Mouse (Mus musculus): ENCODE measurements around the gene Chrdl2.

The Chrdl2 gene

DNA sequence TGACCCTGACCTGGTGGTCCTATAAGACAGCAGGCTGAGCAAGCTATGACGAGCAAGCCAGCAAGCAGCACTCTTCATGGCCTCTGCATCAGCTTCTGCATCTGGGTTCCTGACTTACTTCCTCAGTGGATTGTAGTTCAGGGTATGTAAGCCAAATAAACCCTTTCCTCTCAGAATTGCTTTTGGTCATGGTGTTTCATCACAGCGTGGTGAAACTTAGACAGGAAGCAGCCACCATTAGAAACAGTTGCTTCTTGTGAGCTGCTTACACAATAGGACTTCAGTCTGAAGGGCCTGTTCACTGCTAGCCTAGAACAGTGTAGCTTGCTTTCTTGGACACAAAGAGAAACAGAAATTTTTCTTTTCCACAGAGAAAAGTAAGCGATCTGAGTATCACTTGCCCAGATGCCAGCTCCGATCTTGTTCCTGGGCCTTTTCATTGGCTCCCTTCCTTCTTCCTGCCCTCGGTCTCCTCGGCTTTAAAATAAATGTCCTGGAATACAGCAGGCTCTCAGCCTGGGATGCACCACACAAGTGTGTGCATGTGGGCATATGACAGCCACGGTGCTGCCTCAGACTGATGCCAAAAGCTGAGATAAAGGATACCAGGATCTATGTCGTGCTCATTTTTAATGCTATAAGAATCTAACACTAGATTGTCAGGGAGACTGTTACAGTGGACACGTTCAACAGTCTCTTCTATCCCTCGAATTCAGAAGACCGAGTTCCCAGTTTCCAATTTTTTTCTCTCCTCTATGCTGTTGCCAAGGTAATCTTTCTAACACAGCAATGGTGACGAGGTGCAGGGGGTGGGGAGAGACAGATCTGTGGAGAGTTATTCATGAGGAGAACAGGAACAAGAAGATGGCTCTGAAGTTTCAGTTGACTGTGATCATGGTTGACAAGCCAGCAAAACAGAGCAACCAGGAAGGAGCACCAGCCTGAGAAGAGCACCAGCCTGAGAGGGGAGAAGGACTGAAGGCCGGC, 23.4 kb upstream of the Chrdl2 start:
- no peak for DNase-seq (ENCODE audit: low spot score in 2 of 2)

DNA sequence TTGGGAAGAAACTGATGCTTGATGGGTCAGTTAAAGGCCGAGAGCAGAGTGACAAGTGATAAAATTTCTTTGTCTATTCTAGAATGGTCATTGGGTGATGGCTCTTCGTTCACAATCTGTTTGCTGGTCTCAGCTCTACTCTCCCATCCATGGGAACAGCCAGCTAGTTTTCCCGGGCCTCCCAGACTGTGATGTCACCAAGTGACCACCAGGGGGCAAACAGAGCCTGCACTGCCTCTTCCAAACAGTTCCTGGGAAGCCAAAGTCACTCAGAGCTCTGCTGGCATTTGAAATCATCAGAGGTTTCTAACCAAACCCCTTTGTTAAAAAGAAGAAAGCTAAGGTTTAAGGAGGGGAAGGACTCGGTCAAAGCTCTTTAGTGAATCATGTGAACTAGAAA, 17.2 kb upstream of the Chrdl2 start:
- DNase-seq (ENCODE audit: low spot score in 2 of 2), result peak; percentile 57 to 64

DNA sequence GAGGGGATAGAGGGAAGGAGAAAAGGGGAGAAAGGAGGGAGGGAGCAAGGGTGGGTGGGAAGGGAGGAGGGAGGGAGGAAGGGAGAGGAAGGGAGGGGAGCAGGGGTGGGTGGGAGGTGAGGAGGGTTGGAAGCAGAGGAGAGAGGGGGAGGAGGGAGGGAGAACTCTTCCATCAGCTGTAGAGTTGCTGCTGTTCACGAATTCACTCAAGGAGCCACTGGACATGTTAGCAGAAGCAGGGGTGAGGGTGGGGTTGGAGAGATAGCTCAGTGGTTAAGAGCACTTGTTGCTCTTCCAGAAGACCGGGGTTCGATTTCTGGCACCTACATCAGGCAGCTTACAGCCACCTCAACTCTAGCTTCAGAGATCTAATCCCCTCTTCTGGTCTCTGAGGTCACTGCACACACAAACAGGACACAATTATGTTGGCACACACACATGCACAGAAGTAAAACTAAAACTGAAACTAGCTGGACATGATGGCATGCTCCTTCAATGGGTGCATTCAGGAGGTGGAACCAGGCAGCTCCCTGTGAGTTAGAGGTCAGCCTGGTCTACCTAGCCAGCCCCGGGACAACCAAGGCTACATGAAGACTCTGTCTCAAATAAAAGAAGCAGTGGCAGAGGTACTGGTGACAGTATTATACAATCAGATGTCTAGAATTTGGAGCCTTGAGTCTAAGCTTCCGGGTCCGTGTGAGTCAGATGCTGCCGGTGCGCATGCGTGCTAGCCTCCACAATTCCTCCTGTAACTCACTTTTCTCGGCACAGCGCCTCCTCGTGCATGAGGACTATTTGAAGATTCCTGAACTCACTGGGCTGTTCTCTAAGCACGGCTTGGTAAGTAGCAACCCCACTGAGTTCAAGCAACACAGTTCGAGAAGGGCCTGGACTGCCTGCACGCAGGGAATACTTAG, 15.9 kb upstream of the Chrdl2 start:
- no peak for DNase-seq (ENCODE audit: low spot score in 2 of 2)

DNA sequence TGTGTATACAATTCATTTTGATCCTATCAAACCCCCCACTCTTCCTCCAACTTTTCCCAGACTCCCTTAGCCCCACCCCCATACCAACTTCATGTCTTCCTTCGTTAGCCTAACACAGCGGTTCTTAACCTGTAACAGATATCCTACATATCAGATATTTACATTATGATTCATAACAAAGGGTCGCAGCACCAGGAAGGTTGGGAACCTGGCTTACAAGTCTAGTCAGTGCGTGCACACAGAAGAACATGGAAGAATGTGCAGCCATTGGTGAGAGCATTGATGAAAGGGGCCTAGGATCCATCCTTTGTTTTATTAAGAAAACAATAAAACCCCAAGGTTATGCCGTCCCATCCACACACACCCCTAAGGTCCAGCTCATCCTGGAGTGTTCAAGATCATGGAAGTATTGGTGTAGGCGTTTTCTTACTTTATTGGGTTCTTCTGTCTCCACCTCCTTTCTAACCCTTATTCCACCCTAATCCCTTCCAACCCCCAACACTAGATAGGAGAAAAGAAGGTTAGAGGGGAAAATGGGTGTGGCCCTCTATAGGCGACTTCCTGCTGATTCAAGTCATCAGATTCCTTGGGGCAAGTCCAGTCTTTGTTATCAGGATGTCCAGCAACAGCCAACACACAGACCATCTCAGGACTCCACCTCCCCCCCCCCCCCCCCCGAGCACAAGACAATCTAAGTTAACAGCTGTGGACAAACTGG, 14.8 kb upstream of the Chrdl2 start:
- no peak for DNase-seq (ENCODE audit: low spot score in 2 of 2)

DNA sequence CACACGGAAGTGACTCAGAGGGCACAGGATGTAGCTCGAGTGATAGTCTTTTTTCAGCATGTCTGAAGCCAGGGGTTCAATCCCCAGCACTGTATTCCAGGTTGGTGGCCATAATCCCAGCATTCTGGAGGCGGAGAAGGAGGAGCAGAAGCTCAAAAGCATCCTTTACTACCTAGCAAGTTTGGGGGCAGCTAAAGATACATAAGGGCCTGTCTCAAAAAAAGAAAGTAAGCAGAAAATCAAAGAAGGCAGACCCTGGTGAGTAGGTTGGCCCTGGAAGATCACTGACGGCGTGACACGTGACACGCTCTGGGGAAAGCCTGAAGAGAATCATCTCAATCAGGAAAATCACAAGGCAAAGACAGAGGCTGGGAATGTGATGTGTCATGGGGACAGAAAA, 12.8 kb upstream of the Chrdl2 start:
- DNase-seq (ENCODE audit: low spot score in 2 of 2), result no peak

DNA sequence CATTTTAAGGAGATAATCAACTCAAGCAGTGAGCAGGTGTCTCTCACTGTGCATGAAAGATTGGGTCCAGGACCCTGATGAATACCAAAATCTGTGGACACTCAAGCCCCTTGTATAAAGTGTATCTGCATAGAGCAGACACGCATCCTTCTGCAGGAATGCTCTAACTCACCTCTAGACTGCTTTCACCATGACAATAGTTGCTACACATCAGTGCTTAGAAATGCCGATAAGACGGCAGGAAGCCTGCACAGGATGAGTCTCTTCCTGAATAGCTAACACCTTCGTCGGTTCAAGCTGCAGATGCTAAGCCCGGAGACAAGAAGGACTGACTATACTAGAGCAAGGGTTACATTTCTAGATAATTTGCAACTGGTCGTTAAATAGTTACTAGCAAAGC, 10.8 kb upstream of the Chrdl2 start:
- no peak for DNase-seq (ENCODE audit: low spot score in 2 of 2)

DNA sequence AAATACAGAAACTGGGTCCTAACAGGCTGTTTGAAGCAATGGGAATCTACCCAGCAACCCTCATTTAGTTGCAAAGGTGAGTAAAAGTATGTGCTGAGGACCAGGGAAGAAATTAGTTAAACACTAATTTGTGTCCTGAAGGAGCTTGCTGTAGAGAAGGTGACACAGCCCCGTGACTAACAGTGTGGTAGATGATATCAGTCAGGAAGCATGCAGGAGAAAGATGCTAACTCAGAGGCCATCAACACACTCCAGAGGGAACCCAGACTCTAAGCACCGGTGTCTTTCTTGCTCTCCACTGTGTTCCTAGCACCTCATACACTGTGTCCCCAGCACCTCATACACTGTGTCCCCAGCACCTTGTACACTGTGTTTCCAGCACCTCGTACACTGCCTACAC, 7.3 kb upstream of the Chrdl2 start:
- DNase-seq (ENCODE audit: low spot score in 2 of 2), result no peak

DNA sequence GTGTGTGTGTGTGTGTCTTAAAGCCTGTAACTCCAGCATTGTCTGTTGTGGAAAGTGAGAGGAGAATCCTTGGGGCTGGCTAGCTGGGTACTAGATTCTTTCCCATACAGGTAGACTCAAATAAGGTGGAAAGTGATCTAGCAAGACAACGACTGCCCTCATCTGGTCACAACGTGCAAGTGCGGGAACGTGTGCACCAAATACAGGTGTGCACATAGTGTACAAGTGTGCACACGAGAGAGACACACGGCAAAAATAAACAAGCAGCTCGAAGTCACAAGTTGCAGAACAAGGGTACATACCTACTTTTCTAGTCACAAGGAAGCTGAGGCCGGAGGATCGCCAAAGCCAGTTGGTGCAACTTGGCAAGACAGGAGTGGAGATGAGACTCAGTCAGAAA, 2.2 kb upstream of the Chrdl2 start:
- peak in 1 of 2 experiments; percentile 17 for DNase-seq (ENCODE audit: low spot score in 2 of 2)

DNA sequence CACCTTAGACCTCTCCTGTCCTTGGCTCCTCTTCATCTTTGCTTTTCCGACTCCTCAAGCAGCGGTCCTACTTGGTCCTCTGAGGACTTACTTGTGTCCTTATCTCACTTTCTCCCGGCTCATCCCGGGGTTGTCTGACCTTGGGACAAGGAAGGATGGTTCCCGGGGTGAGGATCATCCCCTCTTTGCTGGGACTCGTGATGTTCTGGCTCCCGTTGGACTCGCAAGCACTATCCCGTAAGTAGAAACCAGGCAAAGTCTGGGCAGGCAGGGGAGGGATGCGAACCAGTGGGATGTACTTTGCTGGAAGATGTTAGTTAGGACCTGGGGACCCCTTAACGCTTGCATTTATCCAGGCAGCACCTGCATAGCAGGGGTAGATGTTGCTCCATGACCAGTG, 439 bp downstream of the Chrdl2 start:
- DNase-seq (ENCODE audit: low spot score in 2 of 2), result no peak

DNA sequence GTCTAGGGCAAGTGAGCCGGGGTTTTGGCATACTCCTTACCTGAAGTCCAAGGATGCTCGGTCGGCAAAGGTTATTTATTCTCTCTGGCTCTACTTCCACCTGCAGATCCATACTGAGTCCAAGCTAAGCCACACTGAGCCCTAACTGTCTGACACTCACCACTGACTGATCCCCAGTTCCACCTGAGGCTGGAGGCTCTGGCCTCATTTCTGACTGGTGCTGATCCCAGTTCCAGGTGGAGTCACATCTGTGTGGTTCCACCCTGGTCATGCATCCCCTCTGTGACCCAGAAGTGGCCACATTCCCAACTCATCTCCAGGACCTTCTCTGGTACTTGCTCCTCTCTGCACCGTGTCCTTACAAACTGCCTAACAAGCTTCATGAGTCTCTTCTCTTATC, 2.8 kb downstream of the Chrdl2 start:
- no peak for DNase-seq (ENCODE audit: low spot score in 2 of 2)

DNA sequence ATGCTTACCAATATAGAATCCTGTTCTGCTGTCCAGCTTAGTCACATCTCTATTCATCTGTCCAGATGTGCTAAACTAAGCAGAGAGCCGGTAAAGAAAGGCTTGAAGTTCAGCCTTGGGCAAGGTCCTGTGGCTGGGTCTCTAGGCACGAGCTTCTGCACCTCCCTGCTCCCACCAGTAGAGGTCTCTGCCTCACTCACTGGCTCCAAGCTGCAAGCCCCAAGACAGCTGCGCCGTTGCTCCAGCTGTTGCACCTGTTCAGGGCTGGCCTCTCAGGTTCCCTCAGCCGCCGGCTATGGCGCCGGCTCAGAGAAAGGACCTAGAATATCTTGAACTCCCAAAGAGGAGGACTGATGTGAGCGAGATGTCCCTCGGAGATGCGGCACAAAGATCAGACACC, 3.7 kb downstream of the Chrdl2 start:
- DNase-seq (ENCODE audit: low spot score in 2 of 2), result peak; percentile 43 to 59

DNA sequence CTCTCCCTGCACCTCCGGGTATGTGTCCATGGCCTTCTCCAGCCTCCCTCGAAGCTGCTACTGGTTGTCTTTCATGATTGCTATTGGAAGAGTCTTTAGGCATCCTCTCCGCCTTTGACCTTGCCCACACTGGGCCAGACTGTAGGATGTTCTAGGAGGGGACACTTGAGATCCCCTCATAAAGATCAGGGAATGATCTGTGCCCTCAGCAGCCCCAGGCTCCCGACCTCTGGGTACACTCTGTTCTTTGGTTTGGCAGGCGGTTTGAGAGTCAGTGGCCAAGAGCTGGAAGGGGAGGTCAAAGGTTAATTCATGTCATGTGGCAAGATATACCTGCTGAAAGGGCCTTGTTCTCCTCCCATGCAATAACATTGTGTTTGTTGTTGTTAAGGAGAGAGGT, 4.7 kb downstream of the Chrdl2 start:
- no peak for DNase-seq (ENCODE audit: low spot score in 2 of 2)

DNA sequence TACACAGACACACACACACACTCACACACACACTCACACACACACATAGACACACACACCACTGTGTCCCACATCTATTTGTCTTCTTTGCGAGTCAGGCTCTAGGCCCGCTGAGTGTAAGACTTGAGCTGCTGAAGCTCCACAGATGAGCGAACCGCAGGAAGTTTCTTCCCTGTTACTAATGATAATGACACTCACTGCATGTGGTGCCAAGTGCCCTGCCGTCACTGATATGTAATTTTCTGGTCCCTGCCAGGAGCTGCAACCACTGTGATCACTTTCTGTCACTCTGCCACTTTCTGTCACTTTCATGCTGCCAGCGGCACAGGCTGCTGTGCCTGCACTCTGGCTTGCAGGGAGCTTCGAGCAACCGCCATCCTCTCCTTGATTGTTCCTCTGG, 6.1 kb downstream of the Chrdl2 start:
- DNase-seq (ENCODE audit: low spot score in 2 of 2), result no peak

DNA sequence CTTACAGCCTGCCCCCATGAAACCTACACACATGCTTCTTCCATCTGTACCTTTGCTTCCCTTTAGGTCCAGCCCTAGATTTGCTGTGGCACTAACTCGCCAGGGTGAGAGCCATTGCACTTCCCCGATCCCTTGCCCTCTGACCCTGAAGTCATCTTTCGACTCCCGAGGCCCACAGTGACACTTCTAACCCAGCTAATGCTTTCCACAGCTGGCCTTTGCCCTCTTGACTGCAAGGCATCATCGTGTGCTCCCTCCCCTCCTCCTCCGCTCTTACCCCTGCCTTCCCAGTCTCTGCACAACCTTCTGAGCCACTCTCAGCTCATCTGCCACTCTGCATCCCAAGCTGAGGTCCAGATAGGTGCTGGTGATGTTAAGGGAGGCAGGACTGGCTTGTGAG, 6.5 kb downstream of the Chrdl2 start:
- no peak for DNase-seq (ENCODE audit: low spot score in 2 of 2)

DNA sequence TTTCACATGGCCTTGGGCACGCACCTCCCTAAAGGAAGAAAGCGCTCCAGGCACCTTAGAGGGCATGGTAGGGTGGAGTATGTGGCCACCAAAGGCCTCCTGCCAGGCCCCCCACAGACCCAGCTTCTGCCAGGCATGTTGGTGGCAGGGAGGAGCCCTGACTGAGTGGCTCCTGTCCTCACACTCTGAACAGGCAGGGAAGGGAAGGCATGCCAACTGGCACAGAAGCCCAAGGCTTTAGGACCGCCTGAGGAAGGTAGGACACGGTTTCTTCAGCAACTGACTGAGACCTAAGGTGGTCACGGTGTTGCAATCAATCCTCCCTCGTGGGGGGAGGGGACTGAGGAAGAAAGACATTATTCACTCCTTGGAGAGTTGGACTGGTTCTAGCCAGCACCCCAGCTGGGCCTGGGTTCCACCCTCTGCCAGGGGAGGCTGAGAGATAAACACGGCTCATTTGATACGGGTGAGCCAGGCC, 8.2 kb downstream of the Chrdl2 start:
- DNase-seq (ENCODE audit: low spot score in 2 of 2), result peak in 1 of 2 experiments; percentile 13

DNA sequence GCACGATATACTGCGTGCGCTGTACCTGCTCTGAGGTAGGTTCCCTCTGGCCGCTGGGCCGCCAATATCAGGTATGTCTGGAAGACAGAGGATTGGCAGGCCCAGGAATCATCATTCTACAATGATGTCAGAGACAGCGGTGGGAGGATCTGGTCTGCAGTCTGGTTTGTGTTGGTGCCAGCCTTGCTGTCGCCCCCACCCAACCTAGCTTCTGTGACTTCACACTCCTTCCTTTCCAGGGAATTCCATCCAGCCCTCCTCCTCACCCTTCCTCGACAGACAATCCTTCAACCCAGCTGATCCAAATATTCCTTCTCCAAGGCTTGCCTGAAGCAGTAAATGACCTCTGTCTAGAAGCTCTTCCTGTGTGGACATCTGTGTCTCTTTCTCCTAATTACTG, 11.1 kb downstream of the Chrdl2 start:
- no peak for DNase-seq (ENCODE audit: low spot score in 2 of 2)

DNA sequence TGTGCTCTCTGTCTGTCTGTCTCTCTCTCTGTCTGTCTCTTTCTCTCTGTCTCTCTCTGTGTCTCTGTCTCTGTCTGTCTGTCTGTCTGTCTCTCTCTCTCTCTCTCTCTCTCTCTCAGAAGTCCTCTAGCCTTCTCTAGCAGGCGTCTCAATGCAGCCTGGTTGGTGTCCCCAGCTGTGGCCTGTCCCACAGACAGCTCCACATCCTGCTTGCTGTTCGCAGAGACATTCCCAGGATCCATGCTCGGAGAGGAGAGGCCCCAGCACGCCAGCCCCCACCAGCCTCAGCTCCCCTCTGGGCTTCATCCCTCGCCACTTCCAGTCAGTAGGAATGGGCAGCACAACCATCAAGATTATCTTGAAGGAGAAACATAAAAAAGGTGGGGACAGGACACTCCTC, 21.4 kb downstream of the Chrdl2 start:
- no peak for DNase-seq (ENCODE audit: low spot score in 2 of 2)

DNA sequence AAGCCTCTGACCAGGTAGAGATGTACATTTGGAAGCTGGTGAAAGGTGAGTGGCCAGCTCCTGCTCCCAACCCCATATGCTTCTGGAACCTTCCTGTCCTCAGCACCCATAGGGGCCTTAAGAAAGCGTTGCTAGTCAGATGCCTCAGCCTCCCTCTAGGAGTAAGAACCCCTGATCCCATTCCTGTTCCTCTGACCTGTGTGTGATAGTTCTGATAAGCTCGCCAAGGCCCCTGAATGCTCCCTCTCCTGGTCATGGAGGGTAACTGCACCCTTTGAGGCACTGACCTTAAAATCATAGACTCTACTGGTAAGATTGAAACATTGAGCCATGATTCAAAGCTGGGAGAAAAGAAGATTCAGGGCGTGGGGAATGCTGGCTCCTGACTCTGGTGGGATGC, 23.3 kb downstream of the Chrdl2 start:
- DNase-seq (ENCODE audit: low spot score in 2 of 2), result no peak

DNA sequence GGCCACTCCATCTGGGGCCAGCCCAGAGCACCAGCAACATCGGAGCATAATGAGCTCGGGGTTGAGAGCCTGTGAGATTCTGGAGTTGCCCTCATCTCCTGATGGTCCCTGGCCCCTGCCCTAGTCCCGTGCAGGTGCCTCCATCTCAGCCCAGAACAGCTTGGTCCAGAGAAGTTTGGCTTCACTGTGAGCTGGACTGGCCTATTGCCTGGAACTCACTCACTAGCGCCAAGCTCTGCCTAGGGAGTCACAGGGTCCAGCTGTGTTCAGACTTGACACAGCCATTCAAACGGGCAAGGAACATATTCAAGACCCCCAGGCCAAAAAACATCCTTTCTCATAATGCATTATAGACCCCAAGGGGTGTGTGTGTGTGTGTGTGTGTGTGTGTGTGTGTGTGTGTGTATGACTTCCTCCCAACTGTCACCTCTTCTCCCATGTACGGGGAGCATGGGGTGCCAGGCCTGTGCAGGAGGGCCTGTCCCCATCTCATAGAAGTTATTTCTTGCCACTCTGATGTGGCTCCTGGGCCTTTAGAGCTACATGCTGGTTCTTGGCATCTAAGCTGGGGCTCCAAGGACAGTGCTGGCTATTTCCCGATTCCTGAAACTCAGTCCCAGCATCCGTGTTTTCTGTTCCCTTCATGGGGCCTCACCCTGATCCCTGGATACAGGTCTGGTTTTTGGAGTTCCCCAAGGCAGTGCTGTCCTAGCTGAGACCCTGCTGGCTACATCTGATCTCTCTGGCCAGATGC, 25.2 kb downstream of the Chrdl2 start:
- DNase-seq (ENCODE audit: low spot score in 2 of 2), result no peak

DNA sequence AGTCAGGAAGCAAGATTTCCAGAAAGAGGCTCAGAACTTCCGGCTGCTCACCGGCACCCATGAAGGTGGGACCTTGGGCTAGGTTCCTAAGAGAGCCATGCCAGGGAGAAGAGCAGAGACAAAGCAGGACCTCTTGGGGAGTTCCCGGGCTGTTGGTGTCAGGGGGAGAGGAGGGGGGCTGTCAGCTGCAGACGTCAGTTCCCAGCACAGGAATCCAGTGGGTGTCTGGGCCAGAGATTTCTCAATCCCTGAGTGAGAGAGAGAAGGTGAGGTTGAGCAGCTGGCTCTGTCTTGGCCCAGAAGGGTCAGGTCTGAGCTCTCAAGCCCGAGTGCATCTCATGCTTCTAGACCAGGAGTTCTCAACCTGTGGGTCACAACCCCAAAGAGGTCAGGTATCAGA, 27.7 kb downstream of the Chrdl2 start:
- no peak for DNase-seq (ENCODE audit: low spot score in 2 of 2)

DNA sequence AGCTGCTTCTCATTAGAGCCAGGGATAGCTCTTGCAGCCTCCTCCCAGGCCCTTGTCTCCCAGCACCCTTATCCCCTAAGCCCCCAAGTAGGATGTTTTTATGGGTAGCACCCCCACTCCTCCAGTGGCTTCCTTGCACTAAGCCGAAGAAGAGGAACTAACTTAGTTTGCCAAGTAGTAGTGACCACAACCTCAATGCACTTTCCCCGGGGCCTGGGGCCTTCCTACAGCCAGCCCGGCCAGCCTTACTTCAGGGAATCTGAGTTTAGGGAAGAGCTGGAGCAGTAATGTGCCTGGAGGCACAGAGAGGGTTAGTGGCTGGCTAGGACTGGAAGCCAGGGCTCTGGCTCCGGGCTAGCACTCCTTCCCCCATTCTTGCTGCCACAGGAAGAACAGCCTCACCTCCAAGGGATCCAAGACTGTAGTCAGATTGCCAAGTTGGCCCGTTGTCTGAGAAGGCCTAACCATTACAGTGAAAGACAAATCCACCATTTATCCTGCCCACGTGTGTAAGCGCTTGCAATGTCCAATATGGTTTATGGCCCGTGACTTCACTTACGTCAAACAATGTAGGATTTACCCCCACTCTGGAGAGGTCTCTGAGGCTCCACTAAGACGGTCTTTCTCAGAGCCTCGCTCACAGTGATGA, 29.0 kb downstream of the Chrdl2 start:
- DNase-seq (ENCODE audit: low spot score in 2 of 2), result peak in 1 of 2 experiments; percentile 12

All from urinary bladder, postnatal 36 days (tissue).